Mouse (Mus musculus) liver (tissue): Measurements from ENCODE around the gene Vps45.

Experiments
- DNase-seq: peaks from one replicate; pipeline ENCODE4 v3.0.0-alpha.2; 2020; ENCODE audit warnings: mixed read lengths

The Vps45 gene

DNA sequence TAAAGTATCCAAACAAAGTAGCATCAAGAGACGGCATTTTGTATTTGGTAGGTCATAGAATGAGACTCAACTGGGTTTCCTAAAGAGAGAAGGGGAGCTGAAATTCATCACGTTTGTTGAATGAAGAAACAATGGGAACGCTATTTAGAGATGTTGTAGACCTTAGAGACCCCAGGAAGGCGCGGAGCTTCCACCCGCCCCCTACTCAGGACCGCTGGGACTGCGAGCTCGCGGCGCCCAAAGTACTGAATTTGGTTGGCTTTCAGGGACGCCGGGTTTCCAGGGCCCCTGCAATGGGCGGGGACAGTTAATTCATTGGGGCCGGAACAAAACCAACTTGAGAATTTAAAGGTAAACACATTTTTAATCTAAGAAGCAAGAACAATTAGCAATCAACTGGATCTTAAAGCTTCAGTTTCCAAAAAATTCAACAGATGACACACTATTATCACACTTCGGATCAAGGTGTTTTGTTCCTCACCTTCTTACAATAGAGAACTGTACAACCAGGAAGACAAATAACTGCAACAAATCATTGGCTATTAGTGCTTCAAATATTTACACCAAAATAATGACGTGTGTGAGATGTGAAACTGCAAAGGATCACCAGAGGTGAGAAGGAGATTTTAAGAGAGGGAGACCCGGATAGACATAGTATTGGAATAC is at the start of gene Vps45:
Vps45 (minus strand) TSS at position 236 of the 666 bp plus-strand sequence.
- DNase-seq, result peak; percentile 87

DNA sequence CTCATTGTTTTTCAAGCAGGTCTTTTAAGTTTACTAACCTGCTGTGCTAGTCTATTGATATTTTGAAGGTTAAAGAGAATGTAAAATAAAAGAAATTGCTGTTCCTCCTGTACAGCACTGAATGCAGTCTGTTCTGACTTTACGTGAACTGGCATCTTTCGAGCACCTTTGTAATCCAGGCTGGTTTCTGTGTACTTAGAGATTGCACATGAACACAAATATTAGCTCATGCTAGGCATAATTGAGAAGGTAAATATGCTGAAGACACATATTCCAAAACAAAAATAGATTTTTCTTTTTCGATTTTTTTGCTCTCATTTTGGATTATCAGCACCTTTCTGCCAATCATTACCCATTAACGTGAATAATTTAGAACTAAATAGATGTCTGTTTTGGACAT is 47.9 kb upstream of the Vps45 start:
- no peak for DNase-seq

DNA sequence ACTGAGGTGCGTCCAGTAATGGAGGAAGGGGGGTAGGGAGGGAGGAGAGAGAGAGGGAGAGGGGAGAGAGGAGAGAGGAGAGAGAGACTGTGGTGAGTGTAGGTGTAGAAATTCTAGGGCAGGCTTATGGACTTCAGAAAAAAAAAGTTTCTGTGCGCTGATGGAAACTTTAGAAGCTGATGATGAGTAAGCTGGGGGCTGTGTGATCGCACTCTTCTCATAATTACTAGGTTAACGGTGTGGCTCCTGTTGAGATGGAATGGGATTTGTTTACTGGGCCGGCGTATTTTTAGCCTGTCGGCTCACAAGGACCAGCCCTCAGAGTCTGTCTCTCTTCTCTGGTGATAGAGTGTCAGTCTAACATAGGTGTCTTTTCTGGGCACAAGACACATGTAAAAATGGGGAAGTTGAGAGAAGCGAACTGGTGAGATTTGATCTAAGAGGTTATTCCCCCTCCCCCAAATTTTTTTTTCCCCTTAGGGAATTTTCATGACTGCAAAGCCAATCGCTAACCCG is 47.0 kb upstream of the Vps45 start:
- DNase-seq, result no peak

DNA sequence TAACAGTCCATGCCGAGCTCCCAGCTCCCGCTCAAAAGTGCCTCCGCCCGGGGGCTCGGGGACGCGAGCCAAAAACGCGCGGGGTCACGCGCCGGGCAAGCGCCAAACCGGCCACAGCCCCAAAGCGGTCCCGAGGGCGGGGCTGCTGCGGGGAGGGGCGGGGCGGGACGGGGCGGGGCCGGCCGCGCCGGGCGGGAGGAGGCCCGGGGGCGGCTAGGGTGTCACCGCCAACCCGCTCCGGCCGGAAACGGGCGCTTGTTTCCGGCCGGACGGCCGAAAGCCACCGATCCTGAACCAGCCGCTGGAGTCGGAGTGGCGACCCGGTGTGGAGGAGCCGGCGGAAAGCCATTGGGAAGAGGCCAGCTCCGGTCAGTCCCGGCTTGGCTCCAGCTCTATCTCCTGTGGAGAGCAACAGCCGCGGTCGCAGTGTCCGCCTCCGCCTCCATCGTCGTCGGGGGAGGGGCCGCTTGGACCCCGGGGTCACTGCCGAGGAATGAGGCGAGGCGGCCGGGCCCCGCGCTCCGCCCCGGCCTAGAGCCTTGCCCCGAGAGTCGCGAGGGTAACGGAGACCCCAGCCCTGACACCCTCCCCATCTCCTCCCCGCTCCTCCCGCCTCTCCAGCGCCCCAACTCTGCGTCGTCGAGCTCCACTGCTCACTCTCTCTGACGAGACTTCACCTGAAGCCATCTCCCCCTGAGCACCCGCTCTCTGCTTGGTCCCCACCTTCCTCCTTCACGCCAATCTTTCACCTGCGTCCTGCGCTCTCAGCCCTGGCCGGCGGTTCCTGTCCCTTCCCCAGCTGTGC is 46.2 kb upstream of the Vps45 start, which contains the start of gene Otud7b:
Otud7b (plus strand) TSS at position 267 of the 805 bp plus-strand sequence.
- peak; percentile 93 for DNase-seq

DNA sequence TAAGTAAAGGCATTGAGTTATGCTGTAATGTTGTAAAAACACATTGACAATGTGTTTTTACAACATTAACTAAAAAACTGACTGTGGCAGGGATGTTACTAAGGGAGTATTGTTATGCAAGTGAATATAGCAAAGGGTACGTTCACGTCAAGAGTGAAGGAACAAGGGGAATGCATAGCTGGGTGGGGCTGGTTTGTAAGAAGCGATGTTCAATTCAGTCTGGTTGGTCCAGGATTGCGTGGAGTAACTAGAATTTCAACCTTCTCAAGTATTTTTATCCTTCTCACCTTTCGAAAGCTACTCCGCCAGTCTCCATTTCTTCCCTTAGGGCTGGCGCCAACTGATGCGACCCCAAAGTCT is 45.6 kb upstream of the Vps45 start:
- DNase-seq, result no peak

DNA sequence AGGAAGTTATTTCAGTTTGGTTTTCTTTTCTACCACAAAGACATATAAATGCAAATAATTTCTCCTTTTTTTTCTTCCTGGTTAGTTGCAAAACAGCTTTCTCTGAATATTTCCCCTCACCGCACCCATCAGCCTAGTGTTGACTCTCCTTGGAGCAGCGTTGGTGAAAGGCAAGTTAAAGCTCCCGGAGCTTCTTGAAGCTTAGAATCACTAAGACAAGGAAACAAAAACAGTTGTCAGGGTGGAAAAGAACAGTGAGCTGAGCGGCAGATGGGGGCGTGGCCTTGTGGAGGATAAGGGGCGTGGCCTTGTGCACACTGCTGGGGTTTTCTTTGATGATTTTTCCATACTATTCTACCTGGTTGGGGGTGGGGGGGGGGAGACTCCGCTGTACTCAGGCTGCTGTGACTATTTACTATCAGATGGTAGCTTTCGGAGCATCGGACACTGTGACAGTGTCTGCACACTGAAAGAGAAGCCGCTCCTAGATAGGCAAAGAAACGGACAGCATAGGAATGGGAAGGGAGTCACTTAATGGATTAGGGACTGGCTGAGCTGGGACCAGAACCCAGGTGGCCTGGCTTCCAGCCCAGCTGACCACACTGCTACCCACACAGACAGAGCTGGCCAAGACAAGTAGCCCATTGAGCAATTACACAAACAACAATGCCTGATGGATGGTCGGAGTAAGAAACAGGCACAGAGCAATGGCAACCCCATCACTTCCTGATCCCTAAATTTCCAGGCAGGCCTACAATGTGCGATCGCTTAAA is 44.0 kb upstream of the Vps45 start:
- DNase-seq, result peak; percentile 82

DNA sequence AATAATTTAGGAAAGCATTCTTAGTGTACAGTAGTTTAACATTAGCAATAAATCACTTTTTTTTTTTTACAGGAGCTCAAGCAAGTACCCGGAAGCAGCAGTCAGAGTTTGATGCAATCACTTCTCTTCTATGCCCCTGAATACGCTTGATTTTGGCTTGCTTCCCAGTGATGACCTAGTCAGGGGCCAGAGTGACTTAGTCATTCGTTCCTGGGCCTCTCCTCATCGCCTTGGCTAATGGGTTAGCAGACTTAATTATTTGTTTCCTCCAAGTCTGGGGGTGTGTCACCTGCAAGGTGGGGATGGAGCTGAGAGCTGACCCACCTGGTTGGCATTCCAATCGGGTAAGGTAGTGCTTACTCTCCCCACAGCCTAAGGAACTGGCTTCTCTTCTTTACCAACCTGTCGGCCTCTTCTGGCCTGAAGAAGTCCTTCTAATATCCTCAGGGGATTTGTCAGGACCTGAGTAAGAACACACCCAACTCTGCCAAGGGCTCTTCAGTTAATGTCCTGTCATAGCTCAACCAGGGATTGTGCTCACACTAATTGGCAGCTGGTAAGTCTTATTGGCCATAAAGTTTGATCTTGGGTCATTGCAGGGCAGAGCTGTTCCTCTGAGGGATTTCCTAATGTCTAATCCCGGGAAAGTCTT is 40.5 kb upstream of the Vps45 start:
- DNase-seq, result no peak

DNA sequence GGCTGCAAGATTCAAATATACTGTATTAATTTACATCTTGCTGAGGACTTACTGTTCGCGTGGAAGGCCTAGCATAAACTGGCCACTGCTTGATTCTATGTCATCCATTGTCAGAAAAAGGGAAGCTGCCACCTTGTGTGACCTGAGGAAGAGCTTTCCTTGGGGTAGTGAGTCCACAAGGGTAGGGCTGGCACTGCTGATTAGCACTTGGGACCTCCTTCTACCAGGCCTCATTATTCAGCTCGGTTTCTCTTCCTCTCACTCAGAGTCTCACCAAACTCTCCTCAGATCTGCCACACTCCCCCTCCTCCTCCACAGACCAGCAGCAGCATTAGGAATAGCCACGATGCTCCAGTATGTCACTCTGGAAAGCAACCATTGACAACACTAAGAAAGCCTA is 39.9 kb upstream of the Vps45 start:
- no peak for DNase-seq

DNA sequence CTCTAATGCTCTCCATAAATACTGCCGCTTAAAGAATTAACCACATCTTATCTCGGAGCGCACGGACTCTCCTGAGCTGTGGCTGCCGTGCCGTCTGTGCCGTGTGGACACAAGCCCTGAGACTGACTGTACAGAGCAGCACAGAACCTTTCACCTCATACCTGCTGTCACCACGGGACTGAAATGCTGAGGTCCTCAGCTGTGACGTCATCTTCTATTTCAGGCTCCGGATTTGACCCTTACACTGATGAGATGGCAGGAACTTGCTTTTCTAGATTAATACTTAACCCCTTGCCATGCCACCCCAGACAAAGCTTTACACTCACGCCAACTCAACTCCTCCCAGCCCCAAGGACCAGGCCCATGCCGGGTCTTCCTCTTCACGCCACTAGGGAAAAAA is 35.9 kb upstream of the Vps45 start:
- DNase-seq, result no peak

DNA sequence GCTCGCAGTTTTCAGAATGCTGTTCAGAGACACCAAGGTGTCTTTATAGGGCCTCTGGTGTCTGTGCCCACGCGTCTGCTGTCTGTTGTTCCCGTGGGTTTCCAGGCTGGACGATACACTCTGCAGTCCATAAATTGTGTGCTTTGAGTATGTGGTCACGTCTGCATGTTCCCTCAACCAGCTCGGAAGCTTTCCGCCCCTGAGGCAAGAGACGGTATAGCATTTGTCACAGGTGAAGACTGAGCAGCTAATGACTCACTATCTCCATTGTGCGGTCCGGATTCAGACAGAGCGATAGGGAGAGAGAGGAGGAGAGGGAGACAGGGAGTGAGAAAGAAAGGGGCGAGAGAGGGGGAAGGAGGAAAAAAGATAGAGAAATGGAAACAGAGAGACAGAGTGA is 35.2 kb upstream of the Vps45 start:
- no peak for DNase-seq

DNA sequence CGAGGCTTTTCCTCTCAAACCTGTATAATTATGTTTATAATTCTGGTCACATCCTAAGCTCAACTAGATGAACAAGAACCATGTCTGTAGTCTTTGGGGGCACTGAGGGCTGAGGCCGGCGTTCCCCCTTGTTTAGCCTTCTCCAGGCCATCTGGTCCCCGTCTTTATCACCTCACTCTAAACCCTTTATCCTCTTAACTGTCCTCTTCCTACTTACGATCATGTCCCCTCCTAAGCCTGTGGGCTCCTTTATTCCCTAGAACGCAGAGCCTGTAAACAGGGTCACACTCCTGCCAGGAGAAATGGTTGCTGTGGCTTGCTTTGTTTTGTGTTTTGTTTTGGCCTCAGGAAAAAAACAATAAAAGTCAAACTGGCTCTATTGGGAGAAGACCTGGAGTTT is 33.7 kb upstream of the Vps45 start:
- DNase-seq, result no peak

DNA sequence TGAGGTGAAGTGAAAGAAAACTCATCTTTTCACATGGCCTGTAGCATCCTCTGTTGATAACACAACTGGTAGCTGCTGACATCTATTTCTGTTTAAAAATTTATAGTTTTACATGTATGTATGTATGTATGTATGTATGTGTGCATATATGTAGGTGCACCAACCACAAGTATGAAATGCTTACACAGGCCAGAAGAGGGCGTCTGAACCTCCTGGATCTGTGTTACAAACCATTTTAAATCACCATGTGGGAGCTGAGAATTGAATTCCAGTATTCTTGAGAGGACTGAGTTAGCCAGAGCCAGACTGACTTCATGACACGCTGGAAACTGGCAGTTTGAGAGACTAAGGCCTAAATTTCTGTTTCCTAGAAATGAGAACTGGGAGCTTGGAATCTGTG is 32.9 kb upstream of the Vps45 start:
- no peak for DNase-seq

DNA sequence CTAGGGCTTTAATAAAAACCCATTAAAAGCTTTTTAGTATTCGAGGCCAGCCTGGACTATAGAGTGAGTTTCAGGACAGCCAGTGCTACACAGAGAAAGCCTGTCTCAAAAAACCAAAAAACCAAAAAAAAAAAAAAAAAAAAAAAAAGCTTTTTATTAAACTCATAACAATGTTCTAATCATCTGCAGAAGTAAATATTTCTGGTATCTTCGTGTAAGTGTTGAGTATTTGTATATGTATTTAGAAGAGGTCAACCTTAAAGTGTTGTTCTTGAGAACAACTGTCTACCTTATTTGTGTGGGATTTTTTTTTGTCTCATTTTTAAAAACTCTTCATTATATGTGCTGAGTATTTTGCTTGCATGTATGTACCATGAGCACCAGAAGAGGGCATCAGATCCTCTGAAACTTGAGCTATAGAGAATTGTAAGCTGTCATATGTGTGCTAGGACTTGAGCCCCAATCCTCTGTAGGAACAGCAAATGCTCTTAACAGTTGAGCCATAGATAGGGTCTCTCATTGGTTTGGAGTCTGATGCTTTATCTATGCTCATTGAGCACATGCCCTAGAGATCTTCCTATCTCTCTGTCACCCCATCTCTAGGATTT is 31.7 kb upstream of the Vps45 start:
- no peak for DNase-seq

DNA sequence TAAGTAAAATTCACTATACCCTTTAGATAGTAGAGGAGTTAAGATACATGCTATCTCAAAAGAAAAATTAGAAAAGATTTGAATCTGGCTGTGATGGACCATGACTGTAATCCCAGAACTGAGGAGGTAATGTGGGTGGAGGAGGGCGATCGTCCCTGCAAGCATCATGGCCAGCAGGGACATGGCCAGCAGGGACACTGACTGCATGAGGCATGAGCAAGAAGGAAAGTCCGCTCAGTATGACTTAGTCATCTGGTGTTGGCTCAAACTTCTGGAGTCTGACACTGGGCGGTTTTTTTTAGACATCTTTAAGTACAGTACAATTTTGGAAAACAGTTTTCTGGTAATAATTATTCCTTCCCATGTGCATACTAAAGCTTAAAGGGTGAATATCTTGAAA is 29.5 kb upstream of the Vps45 start:
- no peak for DNase-seq

DNA sequence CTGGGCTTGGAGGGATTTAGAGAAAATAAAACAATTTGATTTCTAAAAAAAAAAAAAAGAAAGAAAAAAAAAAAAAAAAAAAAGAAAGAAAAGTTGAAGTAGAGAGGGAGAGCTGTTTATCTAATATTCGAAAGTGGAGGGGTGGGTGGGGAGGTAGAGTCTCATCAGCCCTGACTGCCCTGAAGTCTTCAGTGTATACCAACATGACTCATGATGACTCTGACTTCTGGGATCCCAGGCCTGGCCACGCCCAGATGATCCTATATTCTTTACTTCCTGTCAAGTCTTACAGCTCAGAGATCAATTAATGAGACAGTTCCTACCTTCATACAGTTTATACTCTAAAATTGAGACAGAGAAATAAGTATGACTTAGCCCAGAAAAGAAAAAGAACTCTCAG is 29.0 kb upstream of the Vps45 start:
- DNase-seq, result peak; percentile 77

DNA sequence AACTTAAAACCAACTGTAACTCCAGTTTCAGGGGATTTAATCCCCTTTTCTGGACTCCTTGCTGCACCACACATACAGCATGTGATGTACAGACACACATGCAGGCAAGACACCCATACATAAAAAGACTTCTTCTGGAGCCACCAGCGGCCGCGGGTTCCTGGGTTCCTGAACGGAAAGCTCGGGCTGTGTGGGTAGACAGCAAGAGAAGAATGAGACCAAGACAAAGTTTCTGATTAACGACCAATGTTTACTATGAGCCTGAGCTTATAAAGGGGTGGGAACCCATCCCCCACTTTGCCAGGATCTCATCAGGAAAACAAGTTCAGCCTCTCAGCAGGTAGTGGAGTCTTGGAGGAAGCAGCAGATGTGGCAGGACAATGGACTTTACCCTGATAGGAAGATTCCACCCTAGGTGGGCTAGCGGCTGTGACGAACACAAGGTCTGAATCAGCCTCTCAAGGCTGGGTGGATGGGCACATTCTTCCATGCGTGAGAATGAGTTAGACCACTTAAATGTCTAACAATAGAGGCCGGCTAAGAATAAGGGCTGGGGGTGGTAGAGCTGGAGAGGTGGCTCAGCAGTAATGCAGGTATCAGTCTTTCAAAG is 26.0 kb upstream of the Vps45 start:
- no peak for DNase-seq

DNA sequence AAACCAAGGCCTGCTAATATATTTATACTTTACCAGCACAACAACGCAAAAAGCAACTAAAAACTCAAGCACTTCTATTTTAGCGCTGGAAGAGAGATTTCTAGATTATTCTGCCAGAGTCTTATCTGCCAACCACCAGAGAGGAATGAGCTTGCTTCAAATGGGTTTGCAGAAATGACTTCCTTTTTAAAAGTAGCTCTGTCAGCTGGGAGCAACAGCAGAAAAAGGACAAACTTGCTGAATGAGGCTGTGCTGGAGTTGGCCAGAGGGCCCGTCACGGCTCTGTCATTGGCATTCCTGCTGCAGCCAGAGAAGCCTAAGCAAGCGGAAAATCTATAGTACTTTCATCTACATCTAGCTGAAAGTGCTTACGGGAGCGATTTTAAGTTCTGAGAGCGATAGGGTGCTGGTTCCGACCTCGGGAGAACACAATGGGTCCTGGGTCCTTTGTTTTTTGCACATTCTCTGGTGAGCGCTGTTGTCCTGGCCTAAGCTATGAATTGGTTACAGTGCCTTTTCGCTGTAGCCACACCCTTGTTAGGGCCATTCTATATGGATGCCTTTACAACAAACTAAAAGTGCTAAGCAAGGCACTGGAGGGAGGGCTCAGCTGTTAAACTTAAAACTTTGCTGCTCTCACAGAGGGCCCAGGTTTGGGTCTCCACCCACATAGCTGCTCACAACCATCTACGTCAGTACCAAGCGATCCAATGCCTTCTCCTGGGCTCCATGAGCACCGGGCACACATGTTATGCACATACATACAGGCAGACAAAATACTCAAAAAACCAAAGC is 24.6 kb upstream of the Vps45 start:
- no peak for DNase-seq

DNA sequence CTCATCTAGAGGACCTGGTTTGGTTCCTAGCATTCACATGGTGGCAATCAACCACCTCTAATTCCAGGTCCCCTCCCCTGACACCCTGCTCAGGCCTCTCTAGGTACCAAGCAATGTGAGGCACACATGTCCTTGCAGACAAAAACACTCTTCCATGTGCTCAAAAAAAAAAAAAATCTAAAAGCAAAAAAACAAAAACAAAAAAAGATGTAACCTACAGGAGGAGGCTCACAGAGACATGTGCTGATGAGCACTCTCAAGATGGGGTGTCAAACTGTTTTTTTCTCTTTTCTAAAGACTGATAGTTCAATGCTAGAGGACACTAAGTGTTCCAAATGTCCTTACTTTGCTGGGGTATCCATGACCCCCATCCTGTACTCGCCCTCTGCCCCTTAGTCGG is 23.8 kb upstream of the Vps45 start:
- DNase-seq, result no peak

DNA sequence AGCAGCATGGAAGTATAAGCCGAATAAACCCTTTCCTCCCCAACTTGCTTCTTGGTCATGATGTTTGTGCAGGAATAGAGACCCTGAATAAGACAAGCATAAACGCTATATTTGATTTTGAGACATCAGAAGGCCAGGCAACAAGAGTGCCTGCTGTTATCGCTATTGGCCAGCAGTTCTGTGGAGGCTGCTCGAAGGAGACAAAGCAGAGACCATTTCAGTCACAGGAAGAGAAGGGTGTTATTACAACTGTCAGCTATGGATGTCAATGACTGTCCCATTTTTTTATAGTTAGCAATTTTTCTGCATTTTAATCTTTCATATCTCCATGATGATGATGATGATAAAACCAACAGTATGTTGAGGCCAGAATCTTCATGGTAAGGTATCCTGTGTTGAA is 23.4 kb upstream of the Vps45 start:
- no peak for DNase-seq

DNA sequence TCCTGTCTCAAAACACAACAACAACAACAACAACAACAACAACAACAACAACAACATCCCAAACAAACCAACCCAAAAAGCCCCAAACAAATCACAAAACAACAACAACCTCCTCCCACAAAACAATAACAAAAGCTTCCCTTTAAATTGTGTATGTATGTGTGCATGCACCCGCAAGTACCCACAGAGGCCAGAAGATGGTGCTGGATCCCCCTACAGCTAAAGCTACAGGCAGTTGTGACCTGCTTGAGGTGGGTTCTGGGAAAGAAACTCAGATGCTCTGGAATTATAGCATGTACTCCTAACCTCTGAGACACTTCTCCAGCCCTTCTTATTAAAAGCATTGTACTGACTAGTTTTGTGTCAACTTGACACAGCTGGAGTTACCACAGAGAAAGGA is 22.7 kb upstream of the Vps45 start:
- peak; percentile 57 for DNase-seq

DNA sequence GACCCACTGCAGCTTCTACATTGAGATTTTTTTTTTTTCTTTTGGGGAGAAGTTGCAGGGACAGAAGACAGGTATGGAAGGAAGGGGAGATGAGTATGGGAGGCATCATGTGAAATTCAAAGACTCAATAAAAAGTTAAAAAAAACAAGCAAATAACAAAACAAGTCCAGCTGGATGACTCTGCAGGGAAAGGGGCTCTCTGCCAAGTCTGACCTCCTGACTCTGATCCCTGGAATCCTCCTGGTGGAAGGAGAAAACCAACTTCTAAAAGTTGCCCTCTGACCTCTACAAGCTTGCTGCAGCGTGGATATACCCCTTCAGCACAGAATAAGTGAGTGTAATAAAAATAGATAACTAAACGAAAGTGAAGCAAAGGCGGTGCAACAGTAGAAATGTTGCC is 20.4 kb upstream of the Vps45 start:
- no peak for DNase-seq
